Mouse (Mus musculus) heart, adult 11 months (tissue): ENCODE measurements at regions not wholly inside any gene's neighbourhood (a gene's known extent, or its start where the extent isn't known, plus 50 kb on each side); places are given as distances from the start of the nearest gene placed in this dataset.

Experiments
- DNase-seq: peaks from one replicate; pipeline ENCODE4 v3.0.0; 2022

GRCm38 (mm10) chr17:67503125-67503878, 129.2 kb downstream of the Lrrc30 start:
- DNase-seq: no peak

- DNase-seq: peak; percentile 92
Observed at GRCm38 (mm10) chr17:67502628-67503027, 129.9 kb downstream of the Lrrc30 start.

GRCm38 (mm10) chr17:67499783-67500641, 132.5 kb downstream of the Lrrc30 start:
- no peak for DNase-seq

- DNase-seq: no peak
Observed at GRCm38 (mm10) chr17:67497380-67497779, 135.1 kb downstream of the Lrrc30 start.

GRCm38 (mm10) chr17:67480463-67480862, 126.2 kb upstream of the Ptprm start:
- no peak for DNase-seq

GRCm38 (mm10) chr17:67473137-67473536, 118.9 kb upstream of the Ptprm start:
- DNase-seq: peak; percentile 92

- no peak for DNase-seq
Observed at GRCm38 (mm10) chr17:67458851-67459421, 104.7 kb upstream of the Ptprm start.

GRCm38 (mm10) chr17:67451966-67452365, 97.7 kb upstream of the Ptprm start:
- peak; percentile 49 for DNase-seq

GRCm38 (mm10) chr17:67451081-67451480, 96.8 kb upstream of the Ptprm start:
- peak; percentile 84 for DNase-seq

GRCm38 (mm10) chr17:67450021-67450420, 95.8 kb upstream of the Ptprm start:
- peak; percentile 93 for DNase-seq

- DNase-seq: peak; percentile 75
Observed at GRCm38 (mm10) chr17:67445986-67446385, 91.7 kb upstream of the Ptprm start.

GRCm38 (mm10) chr17:67440961-67441360, 86.7 kb upstream of the Ptprm start:
- peak; percentile 69 for DNase-seq

- peak; percentile 41 for DNase-seq
Observed at GRCm38 (mm10) chr17:67419956-67420711, 65.9 kb upstream of the Ptprm start.

- DNase-seq: peak; percentile 72
Observed at GRCm38 (mm10) chr17:67412546-67413250, 58.4 kb upstream of the Ptprm start.

GRCm38 (mm10) chr17:67409911-67410310, 55.7 kb upstream of the Ptprm start:
- peak; percentile 92 for DNase-seq

- DNase-seq: peak; percentile 57
Observed at GRCm38 (mm10) chr17:67405934-67406333, 51.7 kb upstream of the Ptprm start.
